Mouse (Mus musculus): ENCODE results near the gene Galns. TPM values are rescaled to one million over a fixed set of nuclear protein-coding genes. Genes with fewer than 3 reads are reported as not detected.

Gene Galns
- total and polyA plus RNA-seq, 3 experiments, result 16.4 to 25.6 (median 25.6) TPM

DNA sequence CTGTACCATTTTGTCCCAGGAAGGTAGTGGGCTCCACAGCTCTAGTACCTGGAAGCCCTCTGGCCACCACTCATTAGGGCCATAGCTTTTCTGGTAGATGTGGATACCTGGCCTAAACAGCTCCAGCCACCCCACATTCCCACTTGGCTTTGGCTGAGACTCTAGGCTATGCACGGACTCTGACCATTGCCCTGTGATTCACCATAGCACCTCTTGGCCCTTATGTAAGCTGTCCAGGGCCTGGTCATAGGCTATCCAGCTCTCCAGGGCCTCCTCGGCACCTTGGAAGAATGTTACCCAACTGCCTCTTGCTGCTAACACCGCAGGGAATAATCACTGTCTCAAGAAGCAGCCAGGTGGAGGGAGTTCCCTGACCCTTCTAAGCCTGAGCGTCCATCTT, 82.1 kb downstream of the Galns start:
- H3K9ac ChIP-seq (ENCODE audit: insufficient read depth, low read depth), result no peak overlapping the region
- no peaks in the 10 kb centered on the region; the same call in 1 of the 2 replicates for H3K79me2 ChIP-seq (replicated peaks; ENCODE audit: control insufficient read depth, extremely low read depth, insufficient read depth, poor library complexity, severe bottlenecking)
- H3K36me3 ChIP-seq (replicated peaks in 1 of 2; ENCODE audit: control insufficient read depth in 1 of 2, insufficient read depth in 1 of 2, low read length in 1 of 2), result peaks cover 5 to 83% of the 10 kb centered on the region in 2 experiments
- no peak overlapping the region for H3K4me2 ChIP-seq (ENCODE audit: insufficient read depth, low read depth, poor library complexity, severe bottlenecking)
- H3K9me3 ChIP-seq (replicated peaks; ENCODE audit: low read length), result peaks cover 5% of the 10 kb centered on the region
- TF ChIP-seq JUND (conservative IDR thresholded peaks at IDR 0.05; ENCODE audit: low read depth, low read length), result no peak
- TF ChIP-seq SIN3A (IDR thresholded peaks at IDR 0.05; ENCODE audit: low read length), result no peak
- H3K27me3 ChIP-seq (replicated peaks), result no peaks in the 10 kb centered on the region
- DNase-seq (ENCODE audit: extremely low read depth), result no peak
- H3K4me1 ChIP-seq (ENCODE audit: control insufficient read depth in 1 of 2, insufficient read depth in 2 of 2), result peaks cover 9 to 55% of the 10 kb centered on the region in 2 experiments
- no peak overlapping the region for H3K4me3 ChIP-seq (replicated peaks in 1 of 3; ENCODE audit: low read depth in 2 of 3, low read length in 2 of 3, poor library complexity in 1 of 3)
- in situ Hi-C loops (cut with MboI; ENCODE audit: low pct_ligation_motif_present, low pct_unique_long_range_greater_than_20kb, low sequenced_read_pairs) (no loop called here), dilution Hi-C loops (cut with MboI; ENCODE audit: extremely low pct_ligation_motif_present, extremely low pct_unique_long_range_greater_than_20kb, low sequenced_read_pairs) (no loop called here)
- H3K27ac ChIP-seq (ENCODE audit: insufficient read depth, low read depth), result no peak overlapping the region

Other genes with a start within 250 kb of the Galns start
- 58.5 and 66.0 TPM in 2 replicates for gene Zc3h18, start 234.9 kb downstream of the Galns start, total RNA-seq (2012; rRNA removed)
- gene Zc3h18, start 234.9 kb downstream of the Galns start, total RNA-seq (2014; rRNA removed), result 34.6 and 36.3 TPM in 2 replicates
- gene Zc3h18, start 234.9 kb downstream of the Galns start, polyA plus RNA-seq (2012; ENCODE audit: insufficient read length, low read depth), result 81.6 and 83.0 TPM in 2 replicates
- 0.21 TPM in 1 of 2 replicates, not detected in the other for gene Il17c, start 189.4 kb downstream of the Galns start, total RNA-seq (2012; rRNA removed)
- gene Il17c, start 189.4 kb downstream of the Galns start, total RNA-seq (2014; rRNA removed), result not detected in 2 replicates
- 0.33 TPM in 1 of 2 replicates, not detected in the other for gene Il17c, start 189.4 kb downstream of the Galns start, polyA plus RNA-seq (2012; ENCODE audit: insufficient read length, low read depth)
- 978 and 1,119 TPM in 2 replicates for gene Cyba, start 178.5 kb downstream of the Galns start, total RNA-seq (2012; rRNA removed)
- gene Cyba, start 178.5 kb downstream of the Galns start, total RNA-seq (2014; rRNA removed), result 450 and 466 TPM in 2 replicates
- 848 and 1,050 TPM in 2 replicates for gene Cyba, start 178.5 kb downstream of the Galns start, polyA plus RNA-seq (2012; ENCODE audit: insufficient read length, low read depth)
- 42.5 and 54.0 TPM in 2 replicates for gene Mvd, start 168.0 kb downstream of the Galns start, total RNA-seq (2012; rRNA removed)
- gene Mvd, start 168.0 kb downstream of the Galns start, total RNA-seq (2014; rRNA removed), result 56.2 and 80.3 TPM in 2 replicates
- 47.3 and 50.3 TPM in 2 replicates for gene Mvd, start 168.0 kb downstream of the Galns start, polyA plus RNA-seq (2012; ENCODE audit: insufficient read length, low read depth)
- gene Snai3, start 150.7 kb downstream of the Galns start, total RNA-seq (2012; rRNA removed), result 0.47 and 1.0 TPM in 2 replicates
- 0.28 and 0.44 TPM in 2 replicates for gene Snai3, start 150.7 kb downstream of the Galns start, total RNA-seq (2014; rRNA removed)
- gene Snai3, start 150.7 kb downstream of the Galns start, polyA plus RNA-seq (2012; ENCODE audit: insufficient read length, low read depth), result 0.19 and 0.49 TPM in 2 replicates
- gene Rnf166, start 135.4 kb downstream of the Galns start, total RNA-seq (2012; rRNA removed), result 8.5 and 9.1 TPM in 2 replicates
- gene Rnf166, start 135.4 kb downstream of the Galns start, total RNA-seq (2014; rRNA removed), result 6.5 and 7.7 TPM in 2 replicates
- 12.9 and 13.0 TPM in 2 replicates for gene Rnf166, start 135.4 kb downstream of the Galns start, polyA plus RNA-seq (2012; ENCODE audit: insufficient read length, low read depth)
- 40.4 and 55.7 TPM in 2 replicates for gene Ctu2, start 135.3 kb downstream of the Galns start, total RNA-seq (2012; rRNA removed)
- 23.8 and 27.9 TPM in 2 replicates for gene Ctu2, start 135.3 kb downstream of the Galns start, total RNA-seq (2014; rRNA removed)
- gene Ctu2, start 135.3 kb downstream of the Galns start, polyA plus RNA-seq (2012; ENCODE audit: insufficient read length, low read depth), result 63.1 and 80.6 TPM in 2 replicates
- gene Piezo1, start 60.1 kb downstream of the Galns start, total RNA-seq (2012; rRNA removed), result 52.1 and 59.7 TPM in 2 replicates
- 15.1 and 21.1 TPM in 2 replicates for gene Piezo1, start 60.1 kb downstream of the Galns start, total RNA-seq (2014; rRNA removed)
- 26.5 and 41.6 TPM in 2 replicates for gene Piezo1, start 60.1 kb downstream of the Galns start, polyA plus RNA-seq (2012; ENCODE audit: insufficient read length, low read depth)
- gene Cdt1, start 43.4 kb downstream of the Galns start, total RNA-seq (2012; rRNA removed), result 50.0 and 53.7 TPM in 2 replicates
- gene Cdt1, start 43.4 kb downstream of the Galns start, total RNA-seq (2014; rRNA removed), result 46.0 and 54.2 TPM in 2 replicates
- 57.6 and 67.3 TPM in 2 replicates for gene Cdt1, start 43.4 kb downstream of the Galns start, polyA plus RNA-seq (2012; ENCODE audit: insufficient read length, low read depth)
- gene Aprt, start 34.6 kb downstream of the Galns start, total RNA-seq (2012; rRNA removed), result 524 and 653 TPM in 2 replicates
- 453 and 516 TPM in 2 replicates for gene Aprt, start 34.6 kb downstream of the Galns start, total RNA-seq (2014; rRNA removed)
- 543 and 561 TPM in 2 replicates for gene Aprt, start 34.6 kb downstream of the Galns start, polyA plus RNA-seq (2012; ENCODE audit: insufficient read length, low read depth)
- 64.2 and 67.0 TPM in 2 replicates for gene Trappc2l, start 177 bp upstream of the Galns start, total RNA-seq (2012; rRNA removed)
- 10.1 and 15.7 TPM in 2 replicates for gene Trappc2l, start 177 bp upstream of the Galns start, total RNA-seq (2014; rRNA removed)
- 36.0 and 38.8 TPM in 2 replicates for gene Trappc2l, start 177 bp upstream of the Galns start, polyA plus RNA-seq (2012; ENCODE audit: insufficient read length, low read depth)
- not detected in 2 replicates for gene Pabpn1l, start 11.3 kb upstream of the Galns start, total RNA-seq (2012; rRNA removed)
- not detected in 2 replicates for gene Pabpn1l, start 11.3 kb upstream of the Galns start, total RNA-seq (2014; rRNA removed)
- not detected in 2 replicates for gene Pabpn1l, start 11.3 kb upstream of the Galns start, polyA plus RNA-seq (2012; ENCODE audit: insufficient read length, low read depth)
- 2.1 and 3.4 TPM in 2 replicates for gene Cbfa2t3, start 87.6 kb upstream of the Galns start, total RNA-seq (2012; rRNA removed)
- gene Cbfa2t3, start 87.6 kb upstream of the Galns start, total RNA-seq (2014; rRNA removed), result 0.43 and 0.47 TPM in 2 replicates
- gene Cbfa2t3, start 87.6 kb upstream of the Galns start, polyA plus RNA-seq (2012; ENCODE audit: insufficient read length, low read depth), result 16.5 and 22.6 TPM in 2 replicates
- gene Acsf3, start 164.0 kb upstream of the Galns start, total RNA-seq (2012; rRNA removed), result 8.8 and 9.0 TPM in 2 replicates
- gene Acsf3, start 164.0 kb upstream of the Galns start, total RNA-seq (2014; rRNA removed), result 2.0 and 2.2 TPM in 2 replicates
- 10.4 and 12.7 TPM in 2 replicates for gene Acsf3, start 164.0 kb upstream of the Galns start, polyA plus RNA-seq (2012; ENCODE audit: insufficient read length, low read depth)
- not detected in 2 replicates for gene Cdh15, start 236.5 kb upstream of the Galns start, total RNA-seq (2012; rRNA removed)
- not detected in 2 replicates for gene Cdh15, start 236.5 kb upstream of the Galns start, total RNA-seq (2014; rRNA removed)
- not detected in 2 replicates for gene Cdh15, start 236.5 kb upstream of the Galns start, polyA plus RNA-seq (2012; ENCODE audit: insufficient read length, low read depth)